Mouse (Mus musculus) bone marrow, adult 2 months (tissue): Measurements from ENCODE around the gene Nebl. TPM values are rescaled to one million over a fixed set of nuclear protein-coding genes. Genes with fewer than 3 reads are reported as not detected.

Experiments
- H3K27ac ChIP-seq: fragments of 200-500 bp; 2 replicates; pipeline ENCODE4 v1.5.1; 2012; ENCODE audit warnings: low read depth, mild to moderate bottlenecking, control low read depth, inconsistent platforms, low read length; ENCODE audit not compliant: control insufficient read depth, poor library complexity, insufficient read depth
- H3K4me1 ChIP-seq: fragments of 200-500 bp; 2 replicates; pipeline ENCODE4 v1.6.1; 2011; ENCODE audit warnings: low read length; ENCODE audit not compliant: control insufficient read depth, insufficient read depth
- H3K4me3 ChIP-seq: fragments of 200-500 bp; replicated peaks from 2 replicates; pipeline ENCODE3; 2011; ENCODE audit warnings: mild to moderate bottlenecking, low read depth, low read length, control low read depth; ENCODE audit not compliant: control insufficient read depth
- CTCF ChIP-seq: fragments of 200-500 bp; IDR thresholded peaks from 2 replicates; pipeline ENCODE4 v1.5.1; 2011; ENCODE audit warnings: low read length, control low read depth; ENCODE audit not compliant: control insufficient read depth, insufficient read depth
- POLR2A ChIP-seq: fragments of 200-500 bp; IDR thresholded peaks from 2 replicates; pipeline ENCODE4 v1.6.1; 2011; ENCODE audit warnings: low read depth, mild to moderate bottlenecking, control low read depth, low read length, borderline replicate concordance; ENCODE audit not compliant: control insufficient read depth
- WGBS: fragments of 180-500 bp; shearing (Covaris S2); methylation state at CpG from one replicate; pipeline ENCODE4 v1.1.7; 2018; 5-methylcytosine and 5-hydroxymethylcytosine counted together
- polyA plus RNA-seq: library from polyadenylated mRNA; stranded (reverse); fragments of >200 nt; gene quantifications from 2 replicates; pipeline ENCODE4 v1.2.4, GENCODE M21; 2011; ENCODE audit warnings: low replicate concordance; ENCODE audit not compliant: missing spikeins, insufficient read depth, insufficient read length

Gene Nebl
- polyA plus RNA-seq, 1 experiment, result 2.7 TPM

GRCm38 (mm10) chr2:17525739-17526526 lies 205.3 kb downstream of the Nebl start:
- no peak for TF ChIP-seq CTCF
- no peak for TF ChIP-seq POLR2A
- no peak overlapping the region for H3K4me3 ChIP-seq
- no peaks in the 10 kb centered on the region for H3K4me1 ChIP-seq
- no peak overlapping the region for H3K27ac ChIP-seq
- 84% methylated on average over 5 of the region's 5 CpGs for WGBS

DNA sequence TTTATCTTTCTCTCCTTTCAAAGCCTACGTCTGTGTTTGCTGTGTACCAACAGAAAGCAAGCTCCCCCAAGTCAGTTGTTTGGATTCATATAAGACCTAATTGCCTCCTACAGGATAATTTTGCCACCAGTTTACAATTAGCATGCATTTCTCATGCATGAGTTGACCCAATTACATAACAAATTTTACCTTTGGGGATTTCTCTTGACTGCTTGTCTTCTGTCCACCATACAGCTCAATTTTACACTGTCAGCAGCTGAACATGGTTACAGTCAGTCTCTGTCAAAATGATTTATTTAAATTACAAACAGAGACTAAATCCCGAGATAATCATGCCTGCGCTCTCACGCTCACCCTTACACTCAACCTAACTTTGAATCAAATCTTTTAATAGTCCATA lies 206.1 kb downstream of the Nebl start:
- H3K27ac ChIP-seq, result no peak overlapping the region
- 85% methylated on average over 4 of the region's 4 CpGs for WGBS
- no peak for TF ChIP-seq CTCF
- no peak for TF ChIP-seq POLR2A
- no peak overlapping the region for H3K4me3 ChIP-seq
- H3K4me1 ChIP-seq, result no peaks in the 10 kb centered on the region

GRCm38 (mm10) chr2:17524205-17524978 lies 206.9 kb downstream of the Nebl start:
- no peak overlapping the region for H3K27ac ChIP-seq
- H3K4me3 ChIP-seq, result no peak overlapping the region
- 75% methylated on average over 10 of the region's 10 CpGs for WGBS
- no peaks in the 10 kb centered on the region for H3K4me1 ChIP-seq
- TF ChIP-seq CTCF, result no peak
- no peak for TF ChIP-seq POLR2A

DNA sequence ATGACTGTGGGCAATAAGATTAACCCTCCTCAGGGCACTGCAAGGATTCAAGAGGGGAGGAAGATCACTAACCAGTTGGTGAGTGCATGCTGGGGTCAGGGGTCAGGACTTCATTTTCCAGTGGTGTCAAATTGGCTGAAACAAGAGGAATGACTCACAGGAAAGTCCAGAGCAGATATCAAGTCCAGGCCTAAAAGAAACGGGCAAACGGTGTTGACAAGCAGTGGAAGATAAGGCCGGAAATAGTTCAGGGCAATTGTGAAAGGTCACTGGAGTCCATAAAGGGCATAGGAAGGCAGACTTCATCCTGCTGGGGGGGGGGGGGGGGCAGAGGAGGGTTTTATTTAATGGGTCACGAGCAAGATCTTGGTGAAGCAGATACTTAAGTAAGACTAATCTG lies 207.5 kb downstream of the Nebl start:
- WGBS, result 80% methylated on average over 4 of the region's 4 CpGs
- no peak for TF ChIP-seq POLR2A
- no peak for TF ChIP-seq CTCF
- H3K4me3 ChIP-seq, result no peak overlapping the region
- no peak overlapping the region for H3K27ac ChIP-seq
- H3K4me1 ChIP-seq, result no peaks in the 10 kb centered on the region

DNA sequence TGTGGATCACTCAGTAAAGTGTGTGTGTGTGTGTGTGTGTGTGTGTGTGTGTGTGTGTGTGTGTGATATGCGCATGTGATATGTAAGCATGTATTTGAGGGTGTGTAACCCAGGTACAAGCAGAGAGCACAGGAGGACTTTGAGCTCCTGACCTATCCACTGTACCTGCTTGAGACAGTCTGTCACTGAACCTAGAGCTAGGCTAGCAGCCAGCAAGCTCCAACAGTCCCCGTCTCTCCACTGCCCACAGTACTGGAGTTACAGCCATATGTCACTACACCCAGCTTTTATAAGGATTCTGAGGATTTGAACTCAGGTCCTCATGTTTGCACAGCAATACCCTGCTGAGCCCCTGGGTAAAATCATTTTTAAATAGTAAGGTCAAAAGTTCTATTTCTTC lies 215.6 kb downstream of the Nebl start:
- WGBS, result 76% methylated on average over 2 of the region's 2 CpGs
- TF ChIP-seq CTCF (no peak), POLR2A (no peak)
- Histone ChIP-seq H3K4me1 (no peaks in the 10 kb centered on the region), H3K27ac (no peak overlapping the region), H3K4me3 (no peak overlapping the region)

DNA sequence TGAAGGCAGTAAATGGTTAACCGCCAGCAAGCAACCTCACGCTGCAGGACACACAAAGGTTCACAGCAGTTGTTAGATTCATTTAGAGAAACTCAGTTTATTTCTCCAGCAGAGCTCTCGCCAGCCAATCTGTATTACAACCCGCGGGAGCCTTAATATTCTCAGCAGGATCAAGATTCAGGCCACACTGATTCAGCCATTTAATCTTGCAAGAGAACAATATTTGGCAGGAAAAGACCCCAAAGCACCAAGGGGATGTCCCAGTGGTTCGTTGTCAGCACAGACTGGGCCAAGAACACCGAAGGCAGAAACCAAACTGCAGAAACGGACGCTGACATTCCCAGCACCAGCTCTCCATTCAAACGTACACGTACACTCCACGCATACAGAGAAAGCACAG lies 216.5 kb downstream of the Nebl start:
- 79% methylated on average over 12 of the region's 12 CpGs for WGBS
- H3K27ac ChIP-seq, result no peak overlapping the region
- TF ChIP-seq POLR2A (no peak), CTCF (no peak)

DNA sequence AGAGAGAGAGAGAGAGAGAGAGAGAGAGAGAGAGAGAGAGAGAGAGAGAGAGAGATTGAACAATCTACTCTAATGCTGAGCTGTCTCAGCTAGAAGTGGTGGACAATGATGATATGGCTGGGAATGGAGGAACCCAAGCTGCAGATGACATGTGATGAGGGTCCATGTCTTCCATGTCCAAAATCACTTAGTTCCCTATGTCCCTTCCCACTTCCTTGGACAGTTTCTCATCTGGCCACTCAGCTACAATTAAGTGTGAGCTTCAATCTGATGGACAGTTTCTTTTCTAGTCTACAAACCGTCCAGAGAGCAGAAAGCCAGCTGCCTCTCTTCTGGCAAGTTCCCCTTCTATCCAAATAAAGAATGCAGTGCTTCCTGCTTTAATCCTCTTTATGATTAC lies 221.3 kb downstream of the Nebl start:
- no peaks in the 10 kb centered on the region for H3K4me1 ChIP-seq
- TF ChIP-seq POLR2A (no peak), CTCF (no peak)
- no peak overlapping the region for H3K27ac ChIP-seq
- 28% methylated on average over 1 of the region's 1 CpGs for WGBS
- no peak overlapping the region for H3K4me3 ChIP-seq

More for the DNA sequence above, 216.5 kb downstream of the Nebl start:
- H3K4me1 ChIP-seq, result no peaks in the 10 kb centered on the region
- no peak overlapping the region for H3K4me3 ChIP-seq

- 78% methylated on average over 2 of the region's 2 CpGs for WGBS
- Histone ChIP-seq H3K27ac (no peak overlapping the region), H3K4me1 (no peaks in the 10 kb centered on the region), H3K4me3 (no peak overlapping the region)
- no peak for TF ChIP-seq CTCF
- TF ChIP-seq POLR2A, result no peak
These were observed 223.9 kb downstream of the Nebl start for GRCm38 (mm10) chr2:17507362-17507761.
